Mouse (Mus musculus) hindbrain, postnatal 0 days (tissue): ENCODE measurements around the gene Snrk. TPM values are rescaled to one million over a fixed set of nuclear protein-coding genes. Genes with fewer than 3 reads are reported as not detected.
A peak's percentile ranks its signal among the peaks of the same experiment; 100 is the strongest.
"Not testable (repeated sequence)": the region's sequence is repeated elsewhere in the genome, so short reads cannot be mapped to it uniquely, and the experiment has no call there.

Experiments
- ATAC-seq: fragments of 200-750 bp; cut with Nextera tagmentation; 2 replicates; pipeline ENCODE4 v1.8.0; 2017; ENCODE audit warnings: mild to moderate bottlenecking, moderate TSS enrichment, moderate library complexity
- DNase-seq: peaks from one replicate; pipeline ENCODE4 v3.0.0-alpha.2; 2015; ENCODE audit warnings: low spot score
- H3K27ac ChIP-seq: fragments of 300-500 bp; sonication (generic); 2 replicates; pipeline ENCODE4 v1.5.1; 2014; ENCODE audit warnings: mild to moderate bottlenecking
- H3K27me3 ChIP-seq: fragments of 300-500 bp; sonication (generic); 2 replicates; pipeline ENCODE4 v1.6.1; 2014; ENCODE audit warnings: low read length, mixed read lengths; ENCODE audit not compliant: insufficient read depth
- H3K36me3 ChIP-seq: fragments of 300-500 bp; sonication (generic); 2 replicates; pipeline ENCODE4 v1.6.1; 2014; ENCODE audit warnings: low read length, mixed read lengths; ENCODE audit not compliant: insufficient read depth
- H3K4me1 ChIP-seq: fragments of 300-500 bp; sonication (generic); 2 replicates; pipeline ENCODE4 v1.6.1; 2014; ENCODE audit warnings: antibody characterized with exemption, low read length, mixed read lengths; ENCODE audit not compliant: insufficient read depth
- H3K4me2 ChIP-seq: fragments of 300-500 bp; sonication (generic); 2 replicates; pipeline ENCODE4 v1.6.1; 2014; ENCODE audit warnings: low read depth, mild to moderate bottlenecking, low read length, moderate library complexity, mixed read lengths
- H3K4me3 ChIP-seq: fragments of 300-500 bp; sonication (generic); 2 replicates; pipeline ENCODE4 v1.5.1; 2014; ENCODE audit warnings: low read length
- H3K9ac ChIP-seq: fragments of 300-500 bp; sonication (generic); replicated peaks from 2 replicates; pipeline ENCODE4 v1.6.1; 2014; ENCODE audit warnings: mild to moderate bottlenecking, low read length, moderate library complexity, mixed read lengths
- H3K9me3 ChIP-seq: fragments of 300-500 bp; sonication (generic); 2 replicates; pipeline ENCODE4 v1.6.1; 2016; ENCODE audit warnings: low read length, mixed read lengths
- CTCF ChIP-seq: IDR thresholded peaks from 2 replicates; pipeline ENCODE4 v1.5.1; 2016; ENCODE audit warnings: antibody characterized with exemption, control low read depth, low read depth
- WGBS: fragments of 180-500 bp; shearing (Covaris S2); extraction: QIAGEN DNeasy Blood & Tissue Kit; methylation state at CpG from one replicate; pipeline ENCODE4 v1.1.7; 2014; 5-methylcytosine and 5-hydroxymethylcytosine counted together
- polyA plus RNA-seq: library from polyadenylated mRNA; unstranded; fragments of >200 nt; fragmentation: Nextera tagmentation; extraction: Ambion mirVana; gene quantifications from 2 replicates; pipeline ENCODE4 v1.2.1, GENCODE M21; 2015
- total RNA-seq: library from RNA; depleted of rRNA; stranded (reverse); fragments of >200 nt; gene quantifications from 2 replicates; pipeline ENCODE4 v1.2.3, GENCODE M21; 2014

The Snrk gene
- total and polyA plus RNA-seq, 2 experiments from 2014 or later = 67.1 to 82.3 TPM

DNA sequence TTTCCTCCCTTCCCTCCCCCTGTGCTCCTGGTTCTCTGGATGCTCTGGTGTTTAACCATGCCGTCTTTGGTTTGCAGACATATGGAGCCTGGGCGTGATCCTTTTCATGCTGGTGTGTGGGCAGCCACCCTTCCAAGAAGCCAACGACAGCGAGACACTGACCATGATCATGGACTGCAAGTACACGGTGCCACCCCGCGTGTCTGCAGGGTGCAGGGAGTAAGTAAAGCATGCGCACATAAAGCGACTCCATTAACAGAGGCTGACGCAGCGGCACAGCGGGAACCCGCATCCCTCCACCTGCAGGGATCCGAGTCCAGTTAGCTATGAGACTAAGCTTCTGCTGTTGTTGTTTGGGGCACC lies 40.0 kb downstream of the Snrk start:
- Histone ChIP-seq H3K9ac (no peak overlapping the region), H3K4me1 (no peaks in the 10 kb centered on the region), H3K27me3 (no peaks in the 10 kb centered on the region), H3K4me3 (no peak overlapping the region), H3K9me3 (no peaks in the 10 kb centered on the region), H3K4me2 (no peak overlapping the region), H3K36me3 (peaks cover 24% of the 10 kb centered on the region; the same call in 1 of the 2 replicates), H3K27ac (no peak overlapping the region)
- WGBS = 91% methylated on average over 14 of the region's 14 CpGs
- ATAC-seq (no peak), DNase-seq (no peak)
- no peak for TF ChIP-seq CTCF

DNA sequence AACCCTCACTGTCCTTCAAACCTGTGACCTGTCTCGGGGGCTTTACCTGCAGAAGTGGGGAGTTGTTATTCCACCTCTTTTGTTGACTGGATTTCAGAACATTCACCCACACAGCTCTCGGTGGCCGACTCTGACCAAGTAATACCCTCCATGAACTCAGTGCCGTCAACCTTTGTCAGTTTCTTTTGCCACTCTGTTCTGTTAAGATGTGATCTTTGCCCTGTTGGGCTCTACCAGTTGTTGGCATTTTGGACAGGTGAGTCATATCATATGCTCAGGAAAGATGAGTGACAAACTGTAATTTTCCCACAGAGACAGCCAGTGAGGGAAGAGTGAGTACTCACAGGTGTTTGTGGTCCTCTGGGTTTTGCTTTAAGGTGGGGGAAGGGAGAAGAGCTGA lies 47.5 kb downstream of the Snrk start:
- no peak for TF ChIP-seq CTCF
- no peak overlapping the region for H3K4me3 ChIP-seq
- H3K4me1 ChIP-seq = no peaks in the 10 kb centered on the region
- ATAC-seq = no peak
- no peaks in the 10 kb centered on the region for H3K9me3 ChIP-seq
- DNase-seq = no peak
- 96% methylated on average over 4 of the region's 4 CpGs for WGBS
- no peak overlapping the region for H3K9ac ChIP-seq
- H3K4me2 ChIP-seq = no peak overlapping the region
- H3K36me3 ChIP-seq = peaks cover 34% of the 10 kb centered on the region; the same call in 1 of the 2 replicates
- no peak overlapping the region for H3K27ac ChIP-seq
- no peaks in the 10 kb centered on the region for H3K27me3 ChIP-seq

DNA sequence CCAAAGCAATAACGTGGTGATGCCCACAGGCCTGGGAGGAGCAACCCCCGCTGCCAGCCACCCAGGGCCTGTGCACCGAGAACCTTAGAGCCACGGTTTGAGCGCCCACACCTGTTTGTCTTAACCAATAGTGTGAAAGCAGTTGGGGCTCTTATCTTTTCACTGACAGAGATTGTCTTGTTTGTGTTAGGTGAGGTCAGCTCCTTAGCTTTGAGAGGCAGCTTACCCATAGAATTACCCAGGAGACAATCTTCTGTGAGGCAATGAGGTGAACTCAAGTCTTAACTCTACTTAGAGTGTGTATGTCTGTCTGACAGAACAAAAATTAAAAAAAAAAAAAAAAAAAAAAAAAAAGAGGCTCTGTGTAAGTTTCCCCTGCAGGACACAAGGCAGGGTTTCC lies 50.7 kb downstream of the Snrk start:
- peaks cover 35% of the 10 kb centered on the region; the same call in 1 of the 2 replicates for H3K36me3 ChIP-seq
- not testable (repeated sequence) for H3K9me3 ChIP-seq, H3K4me2 ChIP-seq, H3K9ac ChIP-seq, DNase-seq, H3K4me3 ChIP-seq, H3K4me1 ChIP-seq, H3K27ac ChIP-seq, ATAC-seq, H3K27me3 ChIP-seq
- 91% methylated on average over 5 of the region's 5 CpGs for WGBS

DNA sequence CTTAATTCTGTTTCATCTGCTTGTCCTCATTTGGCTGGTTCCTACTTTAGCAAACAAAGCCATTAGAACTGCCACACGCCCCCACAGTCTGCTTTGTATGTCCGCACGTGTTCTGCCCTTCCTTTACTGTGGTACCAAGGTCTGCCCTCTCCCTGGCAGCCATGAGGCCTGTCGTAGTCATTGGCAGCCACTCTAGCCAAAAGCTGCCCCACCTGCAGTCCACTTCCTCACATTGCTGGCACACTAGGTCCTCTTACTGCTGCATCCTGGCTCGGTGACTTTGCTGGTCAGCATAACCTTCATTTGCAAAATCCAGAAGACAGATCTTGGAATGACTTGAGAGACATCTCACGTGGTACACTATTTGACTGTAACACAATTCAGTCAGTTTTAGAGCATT lies 52.8 kb downstream of the Snrk start:
- 70% methylated on average over 6 of the region's 6 CpGs for WGBS
- Histone ChIP-seq H3K9ac (no peak overlapping the region), H3K36me3 (peaks cover 22% of the 10 kb centered on the region; the same call in 1 of the 2 replicates), H3K4me1 (no peaks in the 10 kb centered on the region), H3K27ac (no peak overlapping the region), H3K4me3 (no peak overlapping the region), H3K27me3 (no peaks in the 10 kb centered on the region), H3K4me2 (no peak overlapping the region), H3K9me3 (no peaks in the 10 kb centered on the region)
- DNase-seq = no peak
- peak; percentile 33; the same call in 1 of the 2 replicates for ATAC-seq
- no peak for TF ChIP-seq CTCF

DNA sequence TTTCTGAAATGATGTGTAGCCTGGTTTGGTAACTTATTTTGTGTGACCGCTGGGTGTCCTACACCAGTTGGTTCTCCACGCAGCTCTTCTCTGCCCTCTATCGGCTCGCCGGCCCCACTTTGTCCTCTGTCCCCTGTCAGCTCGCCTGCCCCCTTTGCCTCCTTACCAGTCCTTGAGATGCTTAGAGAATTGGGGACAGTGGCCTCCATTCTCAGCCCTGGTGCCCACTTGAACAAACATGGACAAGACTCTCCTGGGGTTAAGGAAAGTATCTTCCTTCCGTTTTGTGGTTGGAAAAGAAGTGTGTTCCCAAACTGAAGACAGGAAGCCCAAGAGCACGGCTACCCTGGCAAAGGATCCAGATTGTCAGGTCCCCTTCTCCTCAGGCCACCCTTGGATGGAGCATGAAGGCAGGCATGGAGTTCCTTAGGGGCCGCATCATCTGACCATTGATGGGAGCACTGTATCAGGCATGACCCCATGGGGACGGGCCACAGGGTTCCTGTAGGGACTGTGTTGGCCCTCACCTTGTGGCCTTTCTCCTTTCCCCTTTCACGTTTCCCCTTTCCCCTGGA lies 55.6 kb downstream of the Snrk start:
- Histone ChIP-seq H3K4me3 (no peak overlapping the region), H3K9me3 (no peaks in the 10 kb centered on the region), H3K4me1 (no peaks in the 10 kb centered on the region), H3K4me2 (no peak overlapping the region), H3K9ac (no peak overlapping the region), H3K27me3 (no peaks in the 10 kb centered on the region), H3K36me3 (peaks cover 9% of the 10 kb centered on the region; the same call in 1 of the 2 replicates), H3K27ac (no peak overlapping the region)
- no peak for ATAC-seq
- TF ChIP-seq CTCF = no peak
- no peak for DNase-seq
- 87% methylated on average over 11 of the region's 11 CpGs for WGBS

DNA sequence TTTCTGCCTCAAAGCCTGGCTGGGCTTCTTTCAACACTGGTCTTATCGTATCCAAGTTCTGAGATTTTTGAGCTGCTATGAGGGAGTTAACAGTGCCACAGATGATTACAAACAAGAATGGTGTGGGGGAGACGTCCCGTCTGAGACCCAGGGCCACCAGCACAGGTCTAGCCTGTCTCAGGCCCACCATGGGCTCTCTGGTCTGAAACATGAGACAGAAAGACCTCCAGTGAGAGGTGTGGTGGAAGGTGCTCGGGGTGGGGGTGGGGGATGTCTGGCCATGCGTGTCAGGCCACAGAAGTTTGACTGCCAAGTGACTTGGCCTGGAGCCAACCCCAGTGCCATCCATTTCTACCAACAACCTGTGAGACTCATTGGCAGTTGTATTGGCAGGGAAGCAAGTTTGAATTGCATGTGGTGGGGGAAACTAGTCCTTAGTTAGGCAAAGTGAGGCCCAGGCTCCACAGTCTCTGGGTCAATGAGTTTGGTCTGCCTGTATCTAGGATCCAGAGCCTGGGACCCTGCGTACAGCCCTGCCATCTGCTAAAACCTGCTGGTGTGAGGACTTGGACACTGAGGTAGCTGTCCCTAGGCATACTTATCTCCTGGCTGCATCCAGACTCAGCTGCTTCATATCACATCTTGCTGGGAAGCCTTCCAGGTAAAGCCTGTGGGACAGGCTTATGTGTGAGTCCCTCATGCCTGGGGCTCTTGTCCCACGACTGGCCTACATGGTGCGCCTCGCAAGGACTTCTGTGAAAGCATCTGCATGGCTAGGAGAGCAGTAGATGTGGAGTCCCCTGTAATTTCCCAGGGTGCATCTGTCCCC lies 56.6 kb downstream of the Snrk start:
- DNase-seq = peak; percentile 68
- Histone ChIP-seq H3K9ac (no peak overlapping the region), H3K9me3 (no peaks in the 10 kb centered on the region), H3K27me3 (no peaks in the 10 kb centered on the region), H3K36me3 (peaks cover 9% of the 10 kb centered on the region; the same call in 1 of the 2 replicates), H3K4me2 (no peak overlapping the region), H3K4me1 (no peaks in the 10 kb centered on the region), H3K4me3 (no peak overlapping the region), H3K27ac (no peak overlapping the region)
- ATAC-seq = 0 out of 2 replicates have a peak, but pooled peaks have one; percentile 16
- TF ChIP-seq CTCF = no peak
- 58% methylated on average over 9 of the region's 9 CpGs for WGBS

DNA sequence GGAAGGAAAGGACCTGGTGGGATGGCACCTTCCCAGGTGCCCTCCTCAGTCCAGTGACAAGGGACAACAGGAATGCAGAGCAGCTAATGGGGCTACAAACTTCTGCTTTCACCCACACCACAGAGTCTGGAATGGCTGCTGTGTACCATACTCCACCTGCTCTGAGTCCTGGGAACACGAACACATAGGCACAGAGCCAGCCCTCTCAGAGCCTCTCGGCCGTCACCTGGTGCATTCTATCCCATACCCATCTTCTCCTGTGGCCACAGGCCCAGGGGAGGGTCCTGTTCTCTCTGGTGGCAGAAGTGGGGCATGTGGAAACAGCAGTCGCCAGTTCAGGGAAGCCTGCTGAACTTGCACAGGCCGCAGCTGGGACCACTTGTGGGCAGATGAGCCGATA lies 57.7 kb downstream of the Snrk start:
- H3K4me2 ChIP-seq = no peak overlapping the region
- H3K4me3 ChIP-seq = no peak overlapping the region
- no peaks in the 10 kb centered on the region for H3K27me3 ChIP-seq
- H3K9me3 ChIP-seq = no peaks in the 10 kb centered on the region
- ATAC-seq (no peak), DNase-seq (no peak)
- H3K27ac ChIP-seq = no peak overlapping the region
- H3K9ac ChIP-seq = no peak overlapping the region
- peaks cover 9% of the 10 kb centered on the region; the same call in 1 of the 2 replicates for H3K36me3 ChIP-seq
- TF ChIP-seq CTCF = no peak
- no peaks in the 10 kb centered on the region for H3K4me1 ChIP-seq
- WGBS = 83% methylated on average over 6 of the region's 6 CpGs
